In the genomic region with DNA sequence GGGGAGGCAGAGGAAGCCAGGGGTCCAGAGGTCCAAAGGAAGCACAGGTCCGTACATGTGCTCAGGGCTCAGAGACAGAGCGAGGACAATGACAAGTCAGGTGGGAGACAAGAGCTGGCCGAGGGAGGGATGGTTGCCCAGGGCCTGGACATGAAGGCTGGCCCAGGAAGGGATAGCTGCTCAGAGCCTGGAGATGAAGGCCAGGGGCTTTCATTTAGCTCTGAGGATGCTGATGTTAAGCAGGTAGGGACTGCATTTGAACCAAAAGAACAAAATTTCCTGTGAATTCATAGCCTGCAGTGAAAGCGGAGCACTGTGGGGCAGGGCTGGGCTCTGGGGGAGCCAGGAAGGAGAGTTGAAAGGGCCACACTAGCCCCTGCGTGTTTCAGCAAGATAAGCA, we compare ENCODE assay signal across 14 mouse cellular contexts. TPM values are rescaled to one million over a fixed set of nuclear protein-coding genes. Genes with fewer than 3 reads are reported as not detected.
DNase-seq lines count a peak whose midpoint lies in the region; ATAC-seq and TF ChIP-seq lines count a peak whose summit lies in the region.
"Had no signal": no experiment of that assay in that cellular context is flagged by ENCODE, and none has a peak within 500 bp of the region (broad histone marks: within the 10 kb centered on the region; RNA-seq: fewer than 3 reads in every experiment).

No protein-coding gene starts in this region.

- no peaks in the 10 kb centered on the region for H3K27me3 ChIP-seq in kidney, postnatal 0 days (ENCODE audit: insufficient read depth, low read length)
- H3K27me3 ChIP-seq in heart, embryonic 16.5 days (ENCODE audit: control insufficient read depth, insufficient read depth, low read length): no peaks in the 10 kb centered on the region
- peaks cover 23% of the 10 kb centered on the region; the same call in 1 of the 2 replicates for H3K27me3 ChIP-seq in neural tube, embryonic 13.5 days

- H3K27ac ChIP-seq in kidney, postnatal 0 days: no peak overlapping the region
- no peak overlapping the region; the same call in 1 of the 2 replicates for H3K27ac ChIP-seq in heart, embryonic 16.5 days (ENCODE audit: low read length)
- H3K27ac ChIP-seq in neural tube, embryonic 13.5 days (replicated peaks): no peak overlapping the region
- H3K27ac ChIP-seq: forebrain, embryonic 12.5 days had no signal

- peak overlapping the region; percentile 68 for H3K4me2 ChIP-seq in kidney, postnatal 0 days (ENCODE audit: low read length)
- H3K4me2 ChIP-seq in heart, embryonic 16.5 days (ENCODE audit: low read depth, low read length): peak overlapping the region; percentile 42
- H3K4me2 ChIP-seq in neural tube, embryonic 13.5 days: peak overlapping the region; percentile 61; the same call in 1 of the 2 replicates
- H3K4me2 ChIP-seq: forebrain, embryonic 12.5 days had no signal

- H3K4me3 ChIP-seq in kidney, postnatal 0 days (replicated peaks; ENCODE audit: low read depth, low read length): peak overlapping the region; percentile 65; the same call in 1 of the 2 replicates
- H3K4me3 ChIP-seq in heart, embryonic 16.5 days (ENCODE audit: low read length): peak overlapping the region; percentile 9; the same call in 1 of the 2 replicates
- no peak overlapping the region for H3K4me3 ChIP-seq in neural tube, embryonic 13.5 days
- H3K4me3 ChIP-seq: forebrain, embryonic 12.5 days had no signal

- no peak for ATAC-seq in kidney, postnatal 0 days (replicated peaks; ENCODE audit: low FRiP score, low read depth)
- ATAC-seq in heart, embryonic 16.5 days (replicated peaks; ENCODE audit: extremely low read depth, insufficient read depth, low FRiP score): no peak
- ATAC-seq in neural tube, embryonic 13.5 days (ENCODE audit: low read depth): no peak
- no peak for ATAC-seq in CD4-positive, CD25-positive, alpha-beta regulatory T cell, adult 4 months
- ATAC-seq: midbrain, embryonic 16.5 days had no signal

- H3K9me3 ChIP-seq in kidney, postnatal 0 days (replicated peaks; ENCODE audit: low read length): no peaks in the 10 kb centered on the region
- H3K9me3 ChIP-seq in heart, embryonic 16.5 days (replicated peaks; ENCODE audit: control insufficient read depth, low read length): no peaks in the 10 kb centered on the region
- no peaks in the 10 kb centered on the region for H3K9me3 ChIP-seq in neural tube, embryonic 13.5 days
- H3K9me3 ChIP-seq: forebrain, embryonic 12.5 days had no signal

- TF ChIP-seq CTCF in kidney, postnatal 0 days (IDR thresholded peaks at IDR 0.05; ENCODE audit: low read depth): no peak

- H3K4me1 ChIP-seq in kidney, postnatal 0 days (replicated peaks; ENCODE audit: insufficient read depth, low read length): peaks cover 29% of the 10 kb centered on the region
- peaks cover 20% of the 10 kb centered on the region for H3K4me1 ChIP-seq in heart, embryonic 16.5 days (ENCODE audit: control insufficient read depth, insufficient read depth, low read length)
- peaks cover 10% of the 10 kb centered on the region for H3K4me1 ChIP-seq in neural tube, embryonic 13.5 days (replicated peaks)

- 0 out of 2 replicates have a peak overlapping the region, but pooled peaks have one; percentile 18 for H3K9ac ChIP-seq in kidney, postnatal 0 days (ENCODE audit: low read depth, low read length)
- peak overlapping the region; percentile 24; the same call in 1 of the 2 replicates for H3K9ac ChIP-seq in heart, embryonic 16.5 days (ENCODE audit: low read length)
- H3K9ac ChIP-seq in neural tube, embryonic 13.5 days: no peak overlapping the region
- H3K9ac ChIP-seq: forebrain, embryonic 12.5 days had no signal

- DNase-seq in heart, adult 11 months: peak; percentile 94
- DNase-seq in heart, postnatal 25 days (ENCODE audit: low spot score): no peak
- no peak for DNase-seq in kidney, postnatal 0 days (ENCODE audit: low spot score)
- no peak for DNase-seq in kidney, adult 9 months
- no peak for DNase-seq in thymus, adult 18-20 months
- DNase-seq: gastrocnemius, postnatal 36 days; thymus, postnatal 36 days had no signal

- WGBS in kidney, postnatal 0 days: 62% methylated on average over 5 of the region's 5 CpGs
- 60% methylated on average over 5 of the region's 5 CpGs for WGBS in heart, embryonic 16.5 days
- 86% methylated on average over 5 of the region's 5 CpGs for WGBS in neural tube, embryonic 13.5 days

- intact Hi-C loops in heart, postnatal 25 days (cut with DNase I): no loop called here

- H3K36me3 ChIP-seq in kidney, postnatal 0 days (ENCODE audit: insufficient read depth, low read length): no peaks in the 10 kb centered on the region
- no peaks in the 10 kb centered on the region for H3K36me3 ChIP-seq in heart, embryonic 16.5 days (ENCODE audit: control insufficient read depth, insufficient read depth)
- no peaks in the 10 kb centered on the region for H3K36me3 ChIP-seq in neural tube, embryonic 13.5 days
- H3K36me3 ChIP-seq: forebrain, embryonic 12.5 days had no signal

RNA-seq across cellular contexts. Expression of gene Lrrc32, which starts 3.2 kb away (rescaled TPM):
- 10 to 100 TPM; 10.7 to 11.4 TPM for total RNA-seq in heart, postnatal 25 days (2021)
- 13.8 and 15.1 TPM in 2 replicates for polyA plus RNA-seq in kidney, postnatal 0 days (2015; fragmentation: Nextera tagmentation; extraction: Ambion mirVana)
- polyA plus RNA-seq in heart, embryonic 16.5 days (2015; fragmentation: Nextera tagmentation; extraction: Ambion mirVana): 7.7 and 8.3 TPM in 2 replicates
- 4.6 and 4.9 TPM in 2 replicates for polyA plus RNA-seq in neural tube, embryonic 13.5 days (2015; fragmentation: Nextera tagmentation; extraction: Ambion mirVana)
- polyA plus RNA-seq in CD4-positive, CD25-positive, alpha-beta regulatory T cell, adult 4 months (2017; shearing (Covaris generic)): 10 to 100 TPM; 55.1 to 95.2 TPM

RNA-seq across cellular contexts. Expression of gene Gucy2d, which starts 52.1 kb away (rescaled TPM):
- under 1 TPM in 1 of 2 experiments, not detected in 1; 0.08 TPM for total RNA-seq in heart, postnatal 25 days (2021)
- not detected in 2 replicates for polyA plus RNA-seq in kidney, postnatal 0 days (2015; fragmentation: Nextera tagmentation; extraction: Ambion mirVana)
- polyA plus RNA-seq in heart, embryonic 16.5 days (2015; fragmentation: Nextera tagmentation; extraction: Ambion mirVana): not detected in 2 replicates
- 0.43 TPM in 1 of 2 replicates, not detected in the other for polyA plus RNA-seq in neural tube, embryonic 13.5 days (2015; fragmentation: Nextera tagmentation; extraction: Ambion mirVana)
- not detected for polyA plus RNA-seq in CD4-positive, CD25-positive, alpha-beta regulatory T cell, adult 4 months (2017; shearing (Covaris generic))
- total RNA-seq: adrenal gland, adult 2 months had no signal
- polyA plus RNA-seq: adrenal gland, adult 2 months; forebrain, embryonic 12.5 days; limb, embryonic 14.5 days had no signal
